Mouse (Mus musculus): ENCODE data around the gene Vmn1r200. TPM values are rescaled to one million over a fixed set of nuclear protein-coding genes. Genes with fewer than 3 reads are reported as not detected.
"Not testable (repeated sequence)": the region's sequence is repeated elsewhere in the genome, so short reads cannot be mapped to it uniquely, and the experiment has no call there.

Gene Vmn1r200
- not detected in 2 replicates for total RNA-seq (2017)

GRCm38 (mm10) chr13:22390073-22390472 lies at the start of gene Vmn1r200:
TSS of gene Vmn1r200 (plus strand) at chr13:22390373.
- no peak for ATAC-seq (replicated peaks; ENCODE audit: low read depth, poor library complexity, severe bottlenecking)

- ATAC-seq (replicated peaks; ENCODE audit: low read depth, poor library complexity, severe bottlenecking), result no peak
Observed at GRCm38 (mm10) chr13:22350064-22350463, 40.1 kb upstream of the Vmn1r200 start, which contains the start of gene Vmn1r198. TSS of gene Vmn1r198 (plus strand) at chr13:22350364.

- no peak for ATAC-seq (replicated peaks; ENCODE audit: low read depth, poor library complexity, severe bottlenecking)
Observed at GRCm38 (mm10) chr13:22350813-22351212, 39.4 kb upstream of the Vmn1r200 start.

GRCm38 (mm10) chr13:22379518-22379917 lies 10.7 kb upstream of the Vmn1r200 start, which contains the start of gene Vmn1r199:
TSS of gene Vmn1r199 (plus strand) at chr13:22379818.
- no peak for ATAC-seq (replicated peaks; ENCODE audit: low read depth, poor library complexity, severe bottlenecking)

- ATAC-seq (replicated peaks; ENCODE audit: low read depth, poor library complexity, severe bottlenecking), result not testable (repeated sequence)
Observed at GRCm38 (mm10) chr13:22381128-22381527, 9.0 kb upstream of the Vmn1r200 start.

GRCm38 (mm10) chr13:22383401-22383800 lies 6.8 kb upstream of the Vmn1r200 start:
- no peak for ATAC-seq (replicated peaks; ENCODE audit: low read depth, poor library complexity, severe bottlenecking)

- ATAC-seq (replicated peaks; ENCODE audit: low read depth, poor library complexity, severe bottlenecking), result no peak
Observed at GRCm38 (mm10) chr13:22387050-22387449, 3.1 kb upstream of the Vmn1r200 start.

- no peak for ATAC-seq (replicated peaks; ENCODE audit: low read depth, poor library complexity, severe bottlenecking)
Observed at GRCm38 (mm10) chr13:22402978-22403377, 12.8 kb downstream of the Vmn1r200 start.

Other genes with a start within 250 kb of the Vmn1r200 start
- gene Vmn1r191, start 206.4 kb upstream of the Vmn1r200 start, total RNA-seq (2017), result not detected in 2 replicates
- gene Vmn1r192, start 199.2 kb upstream of the Vmn1r200 start, total RNA-seq (2017), result not detected in 2 replicates
- gene Vmn1r193, start 167.2 kb upstream of the Vmn1r200 start, total RNA-seq (2017), result not detected in 2 replicates
- not detected in 2 replicates for gene Vmn1r194, start 146.2 kb upstream of the Vmn1r200 start, total RNA-seq (2017)
- gene Vmn1r195, start 119.9 kb upstream of the Vmn1r200 start, total RNA-seq (2017), result not detected in 2 replicates
- not detected in 2 replicates for gene Vmn1r196, start 100.5 kb upstream of the Vmn1r200 start, total RNA-seq (2017)
- gene Vmn1r197, start 65.8 kb upstream of the Vmn1r200 start, total RNA-seq (2017), result not detected in 2 replicates
- gene Vmn1r198, start 40.0 kb upstream of the Vmn1r200 start, total RNA-seq (2017), result not detected in 2 replicates
- not detected in 2 replicates for gene Vmn1r199, start 10.6 kb upstream of the Vmn1r200 start, total RNA-seq (2017)
- not detected in 2 replicates for gene Vmn1r201, start 81.5 kb downstream of the Vmn1r200 start, total RNA-seq (2017)
- gene Vmn1r202, start 115.0 kb downstream of the Vmn1r200 start, total RNA-seq (2017), result not detected in 2 replicates
- gene Vmn1r203, start 127.7 kb downstream of the Vmn1r200 start, total RNA-seq (2017), result 0.10 and 0.14 TPM in 2 replicates
- gene Vmn1r204, start 162.8 kb downstream of the Vmn1r200 start, total RNA-seq (2017), result not detected in 2 replicates
- gene Vmn1r205, start 202.6 kb downstream of the Vmn1r200 start, total RNA-seq (2017), result not detected in 2 replicates
- not detected in 2 replicates for gene Vmn1r206, start 233.9 kb downstream of the Vmn1r200 start, total RNA-seq (2017)